Mouse (Mus musculus): Measurements from ENCODE around the gene Efcab1.
"Not testable (repeated sequence)": the region's sequence is repeated elsewhere in the genome, so short reads cannot be mapped to it uniquely, and the experiment has no call there.

Efcab1 gene

DNA sequence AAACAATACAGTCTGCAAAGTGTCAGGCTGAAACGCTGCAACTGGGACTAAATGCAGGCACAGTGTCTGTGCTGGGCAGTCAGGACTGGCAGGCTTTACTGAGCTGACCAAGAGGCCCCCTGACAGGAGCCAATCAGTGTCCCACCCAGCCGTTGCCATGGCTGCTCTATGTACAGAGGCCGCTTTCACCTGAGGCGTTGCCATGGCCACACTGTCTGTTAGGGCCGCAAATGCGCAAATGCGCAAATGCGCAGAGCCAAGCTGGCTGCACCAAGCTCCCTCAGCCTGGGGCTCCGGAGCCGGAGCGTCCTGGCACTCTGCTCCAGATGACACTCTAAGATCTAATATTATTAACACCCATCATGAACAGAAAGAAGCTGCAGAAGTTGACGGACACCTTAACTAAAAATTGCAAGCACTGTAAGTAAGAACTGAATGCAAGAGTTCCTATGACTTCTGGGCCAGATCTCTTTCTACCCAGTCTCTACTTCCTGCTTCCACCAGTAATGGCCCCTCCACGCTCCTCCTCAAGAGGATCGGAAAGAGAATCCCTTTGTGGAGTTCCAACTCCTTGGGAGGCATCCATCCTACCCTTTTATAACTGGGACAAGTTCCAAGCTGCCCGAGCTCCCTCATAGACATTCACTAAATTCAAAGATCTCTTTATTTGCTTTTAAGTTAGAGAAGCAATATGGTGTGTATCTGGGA is at the start of gene Efcab1:
TSS of gene Efcab1 (plus strand) at position 214 of the 708 bp plus-strand sequence.
- in situ Hi-C loops (cut with MboI, MseI) = no loop called here

DNA sequence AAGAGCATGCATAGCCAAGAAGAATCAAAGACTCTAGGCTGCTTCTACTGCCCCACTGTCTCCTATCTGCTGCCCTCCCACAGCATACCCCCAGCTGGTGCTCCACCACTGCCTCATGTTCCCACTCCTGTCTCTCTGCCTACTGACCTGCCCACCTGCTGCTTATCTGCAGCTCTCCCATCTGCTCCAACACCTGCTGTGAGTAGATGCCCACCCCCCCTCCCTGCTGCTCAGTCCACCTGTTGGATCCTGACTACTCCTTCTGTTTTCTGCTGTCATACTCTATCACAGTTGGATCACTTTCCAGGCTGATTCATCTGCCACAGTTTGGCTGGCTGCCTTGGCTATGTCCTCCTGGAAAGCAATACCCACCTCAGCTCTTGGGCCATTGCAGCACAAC is 47.0 kb upstream of the Efcab1 start:
- in situ Hi-C loops (cut with MboI, MseI) = no loop called here

DNA sequence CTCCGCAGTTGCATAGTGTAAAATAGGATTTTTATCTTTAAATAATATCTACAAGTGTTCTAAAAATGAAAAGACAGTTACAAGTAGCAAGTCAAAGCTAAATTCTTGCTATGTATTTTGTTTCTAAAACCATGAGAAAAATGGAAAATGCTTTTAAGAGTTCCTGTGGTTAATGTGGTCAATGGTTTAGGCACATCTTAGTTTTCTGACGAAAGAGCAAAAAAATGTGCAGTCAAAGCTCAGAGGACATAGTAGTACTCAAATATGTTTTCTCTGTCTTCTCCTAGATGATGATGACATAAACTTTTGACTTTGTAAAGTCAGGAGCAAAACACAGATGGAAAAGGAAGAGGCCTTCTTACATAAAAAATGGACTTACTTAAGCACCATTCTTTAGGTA is 21.5 kb upstream of the Efcab1 start:
- in situ Hi-C loops (cut with MboI, MseI) = no loop called here

DNA sequence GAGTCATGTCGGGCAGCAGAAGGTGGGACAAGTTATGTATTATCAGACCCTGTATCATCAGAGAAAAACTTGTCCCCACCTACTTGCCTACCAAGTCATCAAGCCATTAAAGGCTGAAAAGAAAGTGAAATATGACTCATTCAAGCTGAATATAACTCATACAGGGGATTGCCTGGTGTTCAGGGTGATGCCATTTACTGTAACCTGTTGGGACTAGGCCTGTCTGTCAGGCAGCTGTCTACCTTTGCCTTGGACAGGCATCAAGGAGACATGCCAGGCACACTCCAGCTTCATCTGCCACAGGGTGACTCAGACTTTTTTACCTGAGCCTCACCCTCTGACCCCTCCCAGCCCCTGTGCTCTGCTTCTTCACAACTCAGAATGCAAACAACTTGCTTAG is 21.0 kb upstream of the Efcab1 start:
- in situ Hi-C loops (cut with MboI, MseI) = no loop called here

DNA sequence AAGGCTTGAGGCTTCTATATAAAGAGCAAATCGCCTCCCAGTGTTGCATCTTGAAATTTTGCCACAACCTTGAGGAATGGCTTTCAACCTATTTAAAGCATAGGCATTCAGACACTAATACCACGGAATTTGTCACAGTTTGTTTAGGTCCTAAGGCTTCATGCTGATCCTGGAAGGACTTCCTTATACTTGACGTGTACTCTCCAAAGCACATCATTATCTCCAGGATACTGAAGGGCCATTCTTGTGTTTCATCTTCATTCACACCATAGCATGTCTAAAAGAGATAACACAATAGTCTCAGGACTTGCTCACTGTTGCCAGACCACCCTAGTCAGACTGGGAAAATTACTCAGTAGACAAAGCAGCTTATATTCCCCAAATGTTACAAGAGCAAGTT is 13.9 kb upstream of the Efcab1 start:
- in situ Hi-C loops (cut with MboI, MseI) = no loop called here

DNA sequence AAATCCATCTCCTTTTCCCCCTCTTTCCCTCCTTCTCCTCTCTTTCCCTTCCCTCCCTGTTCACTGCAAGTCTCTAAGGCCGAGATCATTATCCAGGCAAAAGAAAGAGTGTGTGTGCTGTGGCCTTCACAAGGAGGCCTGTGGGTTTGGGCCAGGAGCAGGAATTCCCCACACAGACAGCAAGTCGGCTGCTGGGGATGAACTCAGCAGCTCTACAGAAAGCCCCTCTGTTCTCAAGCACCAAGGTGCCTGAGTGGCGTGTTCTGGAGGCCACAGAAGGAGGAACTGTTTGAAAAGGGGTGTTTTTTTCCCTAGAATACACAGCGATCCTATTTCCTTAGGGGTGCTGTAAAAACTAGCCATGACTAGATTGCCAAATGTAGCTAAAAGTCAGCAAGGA is 12.5 kb upstream of the Efcab1 start:
- in situ Hi-C loops (cut with MboI, MseI) = no loop called here

DNA sequence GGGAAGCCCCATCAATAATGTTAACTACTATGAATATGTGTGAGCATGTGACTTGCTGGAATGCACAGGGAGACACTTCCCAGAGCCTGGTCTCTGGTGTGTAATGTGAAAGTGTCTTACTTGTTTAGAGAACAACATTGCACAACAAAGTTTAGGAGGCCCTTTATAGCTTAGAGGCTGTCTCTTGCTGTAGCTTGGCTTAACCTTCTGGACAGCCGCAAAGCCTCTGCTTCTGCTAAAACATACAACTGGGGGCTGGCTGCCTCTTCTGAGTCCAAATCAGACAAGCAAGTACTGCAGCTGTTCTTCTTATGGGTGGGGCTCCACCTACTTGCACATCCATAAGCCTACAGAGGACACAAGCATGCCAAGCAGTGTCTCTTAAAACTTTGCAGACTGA is 11.7 kb upstream of the Efcab1 start:
- in situ Hi-C loops (cut with MboI, MseI) = no loop called here

DNA sequence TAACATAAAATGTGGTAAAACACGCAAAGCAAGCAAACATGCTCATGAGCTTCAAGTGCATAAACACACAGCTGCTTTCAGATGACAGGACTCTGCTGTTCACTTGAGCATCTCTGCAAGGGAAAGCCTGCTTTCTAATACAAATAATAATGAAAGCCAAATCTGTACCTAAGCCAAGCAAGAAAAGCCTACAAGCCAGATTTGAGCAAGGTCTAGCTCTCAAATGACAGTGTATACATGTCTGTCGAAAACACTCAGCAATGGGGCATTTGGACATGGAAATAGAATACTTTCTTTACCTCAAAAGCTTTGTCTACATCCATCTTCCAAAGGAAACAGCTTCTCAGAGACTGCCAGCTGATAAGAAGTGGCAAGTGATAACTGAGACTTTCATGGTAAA is 10.9 kb upstream of the Efcab1 start:
- in situ Hi-C loops (cut with MboI, MseI) = no loop called here

DNA sequence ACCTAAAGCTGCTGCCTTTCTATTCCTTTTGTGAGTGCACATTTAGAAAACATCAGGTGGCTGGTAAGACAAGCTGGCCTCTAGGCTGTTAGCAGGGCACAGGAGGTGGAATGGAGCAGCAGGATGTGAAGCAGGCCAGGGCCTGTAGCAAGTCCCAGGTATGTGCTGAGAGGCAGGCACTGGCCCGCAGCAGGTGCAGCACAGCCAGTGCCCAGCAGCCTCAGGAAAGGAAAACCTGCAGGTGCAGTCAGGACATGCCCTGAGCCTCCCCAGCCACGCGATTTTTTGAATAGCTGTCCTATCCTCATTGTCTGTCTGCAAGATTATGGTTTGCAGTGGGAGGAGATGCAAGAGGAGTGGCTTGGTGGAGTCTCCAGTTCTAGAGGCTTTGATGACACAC is 24.3 kb downstream of the Efcab1 start:
- in situ Hi-C loops (cut with MboI, MseI) = not testable (repeated sequence)

DNA sequence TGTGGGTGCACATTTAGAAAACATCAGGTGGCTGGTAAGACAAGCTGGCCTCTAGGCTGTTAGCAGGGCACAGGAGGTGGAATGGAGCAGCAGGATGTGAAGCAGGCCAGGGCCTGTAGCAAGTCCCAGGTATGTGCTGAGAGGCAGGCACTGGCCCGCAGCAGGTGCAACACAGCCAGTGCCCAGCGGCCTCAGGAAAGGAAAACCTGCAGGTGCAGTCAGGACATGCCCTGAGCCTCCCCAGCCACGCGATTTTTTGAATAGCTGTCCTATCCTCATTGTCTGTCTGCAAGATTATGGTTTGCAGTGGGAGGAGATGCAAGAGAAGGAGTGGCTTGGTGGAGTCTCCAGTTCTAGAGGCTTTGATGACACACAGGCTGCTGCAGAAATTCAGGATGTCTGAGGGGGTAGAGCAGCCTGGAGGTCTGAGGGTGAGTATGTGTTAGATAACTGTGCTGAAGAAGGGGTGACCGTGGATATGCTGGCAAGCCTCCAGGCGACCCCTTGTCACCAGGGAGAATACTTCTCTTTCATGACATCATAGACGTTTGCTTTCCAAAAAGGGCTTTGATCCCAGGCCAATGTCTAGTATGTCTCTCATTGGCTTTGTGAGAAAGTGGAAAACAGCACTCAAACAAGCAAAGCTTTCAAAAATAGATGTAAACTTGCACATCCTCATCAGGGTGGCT is 30.2 kb downstream of the Efcab1 start:
- in situ Hi-C loops (cut with MboI, MseI) = not testable (repeated sequence)

DNA sequence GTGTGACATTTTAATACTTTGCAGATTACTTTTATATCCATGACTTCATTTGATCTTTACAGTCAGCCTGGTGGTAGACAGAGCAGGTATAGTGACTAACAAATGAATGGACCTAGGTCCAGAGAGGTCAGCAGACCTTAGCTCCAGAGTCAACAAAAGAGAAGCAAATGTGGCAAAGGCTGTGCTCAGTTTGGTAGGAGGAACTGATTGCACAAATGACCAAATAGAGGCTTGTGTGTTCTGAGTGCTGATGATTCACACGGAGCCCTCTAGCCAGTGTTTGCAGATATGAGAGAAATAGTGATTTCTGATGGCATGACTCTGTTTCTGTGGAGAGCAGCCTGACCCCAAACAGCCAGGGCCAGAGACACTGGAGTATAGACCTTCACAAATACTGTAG is 33.1 kb downstream of the Efcab1 start:
- in situ Hi-C loops (cut with MboI, MseI) = no loop called here

DNA sequence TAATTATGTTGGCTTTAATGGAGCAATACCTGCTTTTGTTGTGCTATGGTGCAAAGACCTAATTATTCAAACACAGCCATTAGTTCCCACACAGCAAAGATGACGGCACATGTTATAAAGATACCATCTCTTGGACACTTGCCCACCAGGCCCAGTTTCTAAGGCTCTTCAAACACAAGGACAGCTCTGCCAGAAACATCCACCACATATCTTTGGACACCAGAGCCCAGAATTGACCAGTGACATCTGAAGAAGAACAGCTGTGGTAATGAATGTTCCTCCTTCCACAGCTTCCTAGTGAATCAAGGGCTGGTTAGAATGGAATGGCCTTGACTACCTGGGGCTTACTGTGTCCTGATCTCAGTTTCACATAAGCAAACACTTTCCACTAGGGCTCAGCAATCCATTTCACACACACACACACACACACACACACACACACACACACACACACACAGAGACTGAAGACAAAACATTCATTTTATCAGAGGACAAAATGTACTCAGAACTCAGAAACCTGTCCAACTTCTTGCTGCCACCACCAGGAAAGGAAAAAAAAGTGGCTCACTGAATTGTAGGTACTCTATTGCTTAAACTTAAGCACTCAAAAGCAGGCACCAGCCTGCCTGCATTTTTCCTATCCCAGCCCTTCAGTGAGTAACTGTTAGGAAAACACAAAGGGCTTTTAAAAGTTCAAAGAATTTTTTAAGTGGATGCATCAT is 33.7 kb downstream of the Efcab1 start:
- in situ Hi-C loops (cut with MboI, MseI) = no loop called here

DNA sequence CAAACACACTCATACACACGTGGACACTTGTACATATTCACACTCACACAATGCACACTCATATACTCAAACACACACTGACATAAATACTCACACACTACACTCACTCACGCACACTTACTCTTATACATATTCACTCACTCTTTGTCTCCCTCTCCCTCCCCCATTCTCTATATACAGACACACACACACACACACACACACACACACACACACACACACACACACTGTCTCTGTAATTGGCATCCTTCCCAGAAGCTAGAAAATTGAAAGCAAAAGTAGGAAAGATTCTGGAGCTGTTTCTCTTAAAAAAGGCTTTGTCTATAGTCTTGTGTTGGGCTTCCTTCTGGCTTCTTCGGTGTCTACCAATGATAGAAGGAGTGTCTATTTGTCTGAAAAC is 34.5 kb downstream of the Efcab1 start:
- in situ Hi-C loops (cut with MboI, MseI) = no loop called here

DNA sequence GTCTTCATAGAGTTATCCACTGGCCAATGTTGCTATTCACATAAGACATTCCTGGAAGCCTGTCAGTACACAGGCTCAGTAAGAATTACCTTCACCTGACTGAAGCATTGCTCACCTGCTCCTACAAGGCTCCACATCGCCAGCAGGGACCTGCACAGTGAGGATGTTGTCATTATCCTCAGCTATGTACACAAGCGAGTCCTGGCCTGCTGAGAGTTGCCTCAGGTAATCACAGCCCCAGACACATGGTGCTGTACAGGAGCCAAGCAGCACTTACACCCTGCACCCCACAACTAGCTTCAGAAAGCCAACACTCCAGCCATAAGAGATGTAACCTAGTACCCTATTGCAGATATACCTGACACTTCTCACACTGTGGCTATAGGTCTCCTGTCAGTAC is 37.1 kb downstream of the Efcab1 start:
- in situ Hi-C loops (cut with MboI, MseI) = no loop called here

DNA sequence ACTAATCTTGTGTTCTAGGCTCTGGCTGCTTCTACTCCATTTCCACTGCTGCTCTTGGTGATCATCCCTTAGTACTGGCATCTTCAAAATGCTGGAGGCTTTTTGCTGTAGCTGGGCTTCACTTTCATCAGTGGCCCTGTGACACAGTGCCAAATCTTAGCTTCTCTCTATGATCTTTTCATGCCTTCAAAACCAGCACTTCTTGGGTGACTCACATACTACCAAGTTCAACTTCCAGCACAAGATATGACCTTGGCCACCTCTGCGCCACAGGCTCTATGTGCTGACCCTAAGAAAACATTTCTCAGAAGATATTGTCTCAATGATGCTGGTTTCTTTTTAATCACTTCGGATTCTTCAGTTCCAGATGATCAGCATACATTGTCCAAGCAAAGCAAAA is 41.2 kb downstream of the Efcab1 start:
- in situ Hi-C loops (cut with MboI, MseI) = not testable (repeated sequence)

DNA sequence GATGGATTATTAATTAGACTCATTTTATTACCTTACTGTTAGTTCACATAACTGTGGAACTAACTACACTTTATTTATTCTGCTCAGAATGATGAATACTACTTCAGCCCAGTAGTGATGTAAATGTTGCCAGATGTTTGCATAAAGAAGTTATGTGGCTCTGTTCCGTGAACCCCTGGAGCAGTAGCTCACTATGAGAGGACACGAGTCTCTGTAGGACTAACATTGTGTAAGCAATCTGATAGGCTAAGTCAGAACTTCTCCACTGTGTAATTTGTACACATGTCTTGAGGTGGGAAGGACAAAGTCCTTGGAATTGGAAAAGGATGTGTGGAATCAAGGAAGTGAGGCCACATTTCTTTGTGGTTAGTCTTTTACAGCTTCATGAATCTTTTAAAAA is 45.5 kb downstream of the Efcab1 start:
- in situ Hi-C loops (cut with MboI, MseI) = no loop called here

DNA sequence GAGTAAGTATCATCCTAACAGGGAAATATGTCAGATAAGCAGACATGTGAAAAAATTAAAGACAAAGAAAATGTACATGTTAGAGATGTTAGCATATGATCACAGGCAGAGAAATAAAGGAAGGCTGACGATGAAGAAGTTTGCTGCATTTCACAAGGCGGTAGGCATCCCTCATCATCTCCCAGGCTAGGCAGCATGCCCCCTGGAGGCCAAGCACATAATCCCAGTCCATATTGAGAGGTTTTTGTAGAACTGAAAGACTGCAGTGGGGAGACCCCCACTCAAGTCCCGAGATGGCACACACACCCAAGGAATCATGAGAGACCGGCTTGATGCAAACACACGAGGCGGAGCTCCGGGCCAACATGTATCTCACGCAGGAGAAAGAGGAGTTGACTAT is 53.3 kb downstream of the Efcab1 start:
- in situ Hi-C loops (cut with MboI, MseI) = no loop called here

DNA sequence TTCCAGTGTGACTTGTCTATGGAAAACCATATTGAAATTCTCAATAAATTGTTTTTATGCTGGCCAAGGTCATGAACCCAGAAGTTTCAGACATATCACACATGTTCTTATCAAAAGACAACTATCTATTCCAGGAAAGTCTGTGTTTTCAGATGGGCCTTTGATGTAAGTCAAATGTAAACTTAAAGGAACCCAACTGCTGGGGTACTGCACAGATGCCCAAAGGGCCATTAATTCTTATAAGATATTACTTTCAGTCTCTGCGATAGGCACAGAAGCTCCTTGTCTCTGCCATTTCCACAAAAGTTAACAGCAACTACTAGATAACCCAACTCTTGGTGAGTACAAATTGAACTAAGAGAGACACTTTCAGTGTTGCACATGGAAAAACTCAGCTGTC is 67.3 kb downstream of the Efcab1 start:
- in situ Hi-C loops (cut with MboI, MseI) = no loop called here

DNA sequence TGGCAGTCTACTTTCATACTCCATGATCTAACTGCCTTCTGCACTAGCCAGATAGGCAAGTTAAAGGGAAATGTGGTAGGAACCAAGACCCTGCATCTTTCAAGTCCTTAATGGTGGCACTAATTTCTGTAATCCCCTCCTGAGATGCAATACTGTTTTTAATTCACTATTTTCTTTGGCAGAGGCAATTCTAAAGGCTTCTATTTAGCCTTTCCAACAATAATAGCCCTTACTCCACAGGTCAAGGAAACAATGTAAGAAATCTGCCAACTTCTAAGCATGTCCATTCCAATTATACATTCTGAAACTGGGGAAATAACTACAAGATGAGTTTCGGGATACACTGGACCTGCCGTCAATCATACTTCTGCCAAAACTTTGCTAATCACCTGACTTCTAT is 72.8 kb downstream of the Efcab1 start:
- in situ Hi-C loops (cut with MboI, MseI) = no loop called here

DNA sequence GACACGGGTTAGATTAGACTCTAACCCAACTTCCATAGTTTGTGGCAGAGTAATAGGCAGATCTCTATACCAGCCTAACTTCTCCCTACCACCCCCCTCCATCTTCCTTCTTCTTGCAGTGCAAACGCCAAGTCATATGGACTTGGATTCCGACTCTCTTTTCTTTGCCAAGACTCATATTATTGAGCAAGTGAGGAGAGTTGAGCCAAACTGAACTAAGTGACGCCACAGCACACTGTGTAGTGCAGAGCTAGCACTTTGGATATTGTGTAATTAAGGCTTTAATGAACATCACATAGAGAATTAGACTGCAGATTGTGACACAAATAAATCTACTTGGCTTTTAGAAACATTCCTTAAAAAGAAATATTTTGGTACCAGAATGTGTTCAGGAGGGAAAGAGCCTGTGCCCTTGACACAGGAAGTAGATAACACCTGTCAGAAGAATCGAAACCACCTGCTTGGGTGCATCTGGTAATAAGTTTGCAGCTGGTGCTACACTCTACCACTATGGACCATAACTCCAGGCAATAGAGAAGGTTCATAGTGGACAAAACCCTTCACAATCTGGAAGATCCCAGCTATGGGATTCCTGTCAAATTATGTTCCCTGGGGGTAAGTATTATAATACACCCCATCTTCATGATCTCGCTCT is 83.3 kb downstream of the Efcab1 start:
- in situ Hi-C loops (cut with MboI, MseI) = no loop called here

DNA sequence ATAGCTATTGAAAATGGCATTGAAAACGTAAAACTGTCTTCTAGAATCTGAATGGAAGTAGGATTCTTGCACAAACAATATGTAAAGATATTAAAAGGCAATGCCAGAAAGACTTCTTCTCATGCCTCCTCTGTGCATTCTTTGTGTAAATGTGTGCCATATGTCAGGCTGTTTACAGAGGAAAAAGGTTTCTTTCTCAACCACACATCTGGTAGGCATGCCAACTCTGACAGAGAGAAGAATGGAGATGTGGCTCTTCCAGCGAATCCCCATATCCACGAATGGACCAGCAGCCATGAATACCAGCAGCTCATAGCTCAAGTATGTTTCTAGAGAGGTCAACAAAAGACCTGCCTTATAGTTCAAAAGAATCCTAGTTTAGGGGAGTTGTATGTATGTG is 84.6 kb downstream of the Efcab1 start:
- in situ Hi-C loops (cut with MboI, MseI) = no loop called here

DNA sequence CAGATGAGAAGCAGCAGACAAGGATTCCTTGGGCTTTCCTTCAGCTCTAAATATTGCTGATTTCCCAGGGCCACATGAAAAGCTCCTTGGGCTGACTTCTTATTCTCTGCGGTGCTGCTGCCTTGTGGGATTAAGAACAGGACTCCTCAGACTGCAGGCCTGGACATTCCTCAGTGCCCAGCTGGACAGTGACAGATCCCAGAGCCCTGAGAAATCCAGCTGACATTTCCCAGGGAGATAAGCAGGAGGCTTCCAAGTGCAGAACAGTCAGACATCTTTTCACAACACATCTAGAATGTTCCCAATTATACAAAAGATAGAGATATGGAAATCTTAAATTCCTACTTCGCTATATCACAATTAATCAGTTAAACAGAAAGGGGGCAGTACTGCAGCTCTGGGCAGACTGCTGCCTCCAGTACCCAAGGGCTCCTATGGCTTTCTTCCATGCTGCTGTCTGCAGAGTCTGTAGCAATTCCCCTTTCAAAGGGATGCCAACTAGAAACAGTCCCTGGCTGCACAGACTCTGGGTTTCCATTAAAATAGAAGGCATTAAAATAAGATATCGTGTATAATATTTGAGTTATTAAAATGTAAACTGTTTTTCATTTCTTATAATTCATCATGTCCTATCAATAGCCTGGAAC is 86.2 kb downstream of the Efcab1 start:
- in situ Hi-C loops (cut with MboI, MseI) = no loop called here
